Mouse (Mus musculus): Measurements from ENCODE around the gene Slc22a8. TPM values are rescaled to one million over a fixed set of nuclear protein-coding genes. Genes with fewer than 3 reads are reported as not detected.

Gene Slc22a8
- polyA plus RNA-seq, 1 experiment: not detected

GRCm38 (mm10) chr19:8599229-8599628 is 8.2 kb downstream of the Slc22a8 start:
- no peak for DNase-seq (ENCODE audit: low spot score)

GRCm38 (mm10) chr19:8601922-8602321 is 10.9 kb downstream of the Slc22a8 start:
- DNase-seq (ENCODE audit: low spot score): no peak

- no peak for DNase-seq (ENCODE audit: low spot score)
These were observed 11.9 kb downstream of the Slc22a8 start for GRCm38 (mm10) chr19:8602914-8603313.

GRCm38 (mm10) chr19:8604536-8605240 is 13.6 kb downstream of the Slc22a8 start:
- DNase-seq (ENCODE audit: low spot score): no peak

GRCm38 (mm10) chr19:8605241-8605558 is 14.1 kb downstream of the Slc22a8 start:
- no peak for DNase-seq (ENCODE audit: low spot score)

DNA sequence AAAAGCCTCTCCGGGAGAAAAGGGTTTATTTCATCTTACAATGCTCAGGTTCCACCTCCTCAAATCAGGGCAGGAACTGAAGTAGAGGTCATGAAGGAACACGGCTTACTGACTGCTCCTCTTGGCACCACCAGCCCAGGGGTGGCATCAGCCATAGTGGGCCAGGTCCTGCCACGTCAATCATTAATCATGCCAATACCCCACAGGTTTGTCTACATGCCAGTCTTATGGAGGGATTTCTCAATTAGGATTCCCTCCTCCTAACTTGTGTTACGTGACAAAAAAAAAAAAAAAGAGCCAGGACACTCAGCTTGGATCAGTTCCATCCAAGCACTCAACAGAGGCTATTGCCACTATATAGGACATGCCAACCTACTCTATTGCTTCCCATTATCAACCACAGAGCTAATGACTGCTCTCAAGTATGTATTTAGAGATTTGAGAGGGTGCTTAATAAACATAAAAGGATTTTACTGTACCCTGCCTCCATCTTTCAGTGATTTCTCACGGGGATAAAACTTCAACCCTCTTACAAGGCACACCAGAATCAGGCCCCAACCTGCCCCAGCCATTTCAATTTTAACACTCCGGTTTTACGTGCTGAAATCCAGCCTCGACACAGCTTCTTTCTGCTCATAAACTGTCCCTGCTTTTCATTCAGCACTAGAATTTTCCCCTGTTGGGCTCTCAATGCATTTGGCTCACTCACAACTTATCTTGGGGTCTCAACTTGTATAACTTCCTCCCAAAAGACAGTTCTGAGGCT is 20.5 kb downstream of the Slc22a8 start:
- no peak for DNase-seq (ENCODE audit: low spot score)

GRCm38 (mm10) chr19:8613111-8613510 is 22.1 kb downstream of the Slc22a8 start:
- no peak for DNase-seq (ENCODE audit: low spot score)

GRCm38 (mm10) chr19:8614343-8614742 is 23.3 kb downstream of the Slc22a8 start:
- no peak for DNase-seq (ENCODE audit: low spot score)

DNA sequence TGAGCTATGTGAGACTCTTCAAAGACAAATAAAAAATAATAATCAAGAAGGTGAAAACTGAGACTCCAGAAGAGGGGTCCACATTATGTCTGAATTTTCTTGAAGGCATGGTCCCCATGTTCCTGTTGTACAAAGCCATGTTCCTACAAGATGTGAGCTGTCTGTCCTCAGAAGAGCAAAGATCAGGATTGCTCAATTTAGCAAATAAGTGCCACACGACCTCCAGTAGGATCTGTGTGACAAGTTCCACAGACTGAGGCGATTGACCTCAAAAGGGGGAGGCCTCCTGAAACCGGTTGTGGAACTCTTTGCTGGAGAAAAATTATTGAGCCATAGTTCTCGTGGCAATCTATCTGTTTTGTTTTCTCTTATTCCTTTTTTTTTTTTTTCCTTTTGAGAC is 25.3 kb downstream of the Slc22a8 start:
- no peak for DNase-seq (ENCODE audit: low spot score)

DNA sequence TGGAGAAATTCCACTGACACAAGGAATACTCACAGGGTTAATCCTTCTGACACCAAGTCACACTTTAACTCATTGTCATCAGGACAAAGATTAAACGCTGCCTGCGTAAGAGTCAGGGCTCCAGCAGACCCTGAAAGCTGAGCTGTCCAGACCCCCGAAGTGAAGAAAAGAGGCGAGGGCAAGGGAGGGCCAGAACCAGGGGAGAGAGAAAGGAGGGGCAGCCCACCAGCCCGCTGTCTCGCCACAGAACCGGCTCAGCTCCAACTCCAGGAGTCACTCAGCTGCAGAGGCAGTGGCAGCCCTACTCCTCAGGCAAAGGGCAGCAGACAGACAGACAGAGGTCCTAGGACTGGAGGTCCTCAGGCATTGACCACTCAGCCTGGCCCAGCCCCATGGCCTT is 26.9 kb downstream of the Slc22a8 start, which contains the start of gene Slc22a6:
Gene Slc22a6 (plus strand): TSS at position 136 of the 400 bp plus-strand sequence.
- DNase-seq (ENCODE audit: low spot score): no peak

- DNase-seq (ENCODE audit: low spot score): no peak
These were observed 30.0 kb downstream of the Slc22a8 start for GRCm38 (mm10) chr19:8621098-8621497.

GRCm38 (mm10) chr19:8630249-8630648 is 39.2 kb downstream of the Slc22a8 start:
- DNase-seq (ENCODE audit: low spot score): no peak

GRCm38 (mm10) chr19:8630826-8631225 is 39.8 kb downstream of the Slc22a8 start:
- DNase-seq (ENCODE audit: low spot score): no peak

DNA sequence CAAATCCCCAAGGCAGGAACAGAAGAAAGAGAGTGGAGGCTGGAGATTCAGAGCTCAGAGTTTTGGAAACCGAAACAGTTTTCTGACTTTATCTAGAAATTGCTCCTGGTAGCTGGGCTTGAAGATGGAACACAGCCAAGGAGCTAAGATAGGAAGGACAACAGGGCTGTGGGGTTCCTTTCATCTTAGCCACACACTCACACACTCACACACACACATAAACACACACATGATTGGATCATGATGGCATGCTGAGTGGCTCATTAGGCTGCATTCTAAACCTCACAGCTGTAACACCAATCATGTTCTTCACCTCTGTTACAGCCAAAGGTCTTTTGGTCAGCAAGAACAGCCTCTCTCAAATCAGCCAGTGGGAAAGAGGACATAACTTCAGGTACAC is 41.0 kb downstream of the Slc22a8 start:
- no peak for DNase-seq (ENCODE audit: low spot score)

GRCm38 (mm10) chr19:8642086-8642485 is 51.0 kb downstream of the Slc22a8 start:
- DNase-seq (ENCODE audit: low spot score): no peak

DNA sequence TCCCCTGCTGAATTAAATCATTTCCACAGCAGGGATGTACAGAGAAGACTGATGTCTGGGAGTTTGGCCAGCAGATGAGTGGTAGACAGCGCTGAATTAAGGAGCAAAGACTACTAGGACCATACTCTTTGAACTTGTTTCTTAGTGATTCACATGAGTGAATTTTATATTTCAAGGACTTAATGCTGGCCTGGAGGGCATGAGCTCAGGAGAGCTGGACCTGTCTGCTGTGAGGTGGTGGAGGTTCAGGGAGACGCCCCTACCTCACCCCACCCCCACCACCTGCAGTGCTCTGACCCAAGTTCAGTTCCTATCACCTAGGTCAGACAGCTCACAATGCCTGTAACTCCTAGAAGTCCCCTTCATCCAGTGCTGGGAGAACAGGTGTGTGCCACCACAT is 55.3 kb downstream of the Slc22a8 start:
- DNase-seq (ENCODE audit: low spot score): no peak

GRCm38 (mm10) chr19:8655833-8656232 is 64.8 kb downstream of the Slc22a8 start:
- DNase-seq (ENCODE audit: low spot score): no peak

DNA sequence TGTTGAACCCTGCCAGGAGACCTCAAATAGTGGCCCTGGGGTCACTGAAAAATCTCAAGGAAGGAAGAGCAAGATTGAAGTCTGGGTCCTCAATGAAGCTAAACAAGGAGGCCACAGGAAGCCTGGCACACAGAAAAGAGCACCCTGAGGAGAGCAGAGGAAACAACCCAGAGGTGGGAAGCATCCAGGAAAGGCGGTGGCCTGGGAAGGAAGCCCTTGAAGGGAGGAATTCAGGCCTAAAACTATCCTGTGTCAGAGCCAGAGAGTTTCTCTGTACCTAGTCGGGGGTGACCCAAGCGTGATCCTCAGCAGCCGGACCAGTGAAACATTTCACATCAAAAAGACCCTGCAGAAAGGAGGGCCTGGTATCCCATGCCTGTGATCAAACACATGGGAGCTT is 65.3 kb downstream of the Slc22a8 start:
- DNase-seq (ENCODE audit: low spot score): no peak

Other genes starting within 250 kb of the Slc22a8 start
- gene Slc22a30, start 186.1 kb upstream of the Slc22a8 start, polyA plus RNA-seq (2012; rRNA removed): 0.06 TPM in 1 of 2 replicates, not detected in the other
- not detected in 2 replicates for gene Slc22a6, start 26.8 kb downstream of the Slc22a8 start, polyA plus RNA-seq (2012; rRNA removed)
- gene Chrm1, start 72.5 kb downstream of the Slc22a8 start, polyA plus RNA-seq (2012; rRNA removed): 0.04 and 0.06 TPM in 2 replicates
- 103 and 115 TPM in 2 replicates for gene Slc3a2, start 132.1 kb downstream of the Slc22a8 start, polyA plus RNA-seq (2012; rRNA removed)
- gene Wdr74, start 144.6 kb downstream of the Slc22a8 start, polyA plus RNA-seq (2012; rRNA removed): 37.9 and 45.9 TPM in 2 replicates
- gene 1700092M07Rik, start 149.5 kb downstream of the Slc22a8 start, polyA plus RNA-seq (2012; rRNA removed): 0.19 and 0.28 TPM in 2 replicates
- gene Stx5a, start 150.2 kb downstream of the Slc22a8 start, polyA plus RNA-seq (2012; rRNA removed): 96.5 and 99.1 TPM in 2 replicates
- 196 and 275 TPM in 2 replicates for gene Nxf1, start 165.8 kb downstream of the Slc22a8 start, polyA plus RNA-seq (2012; rRNA removed)
- gene Tmem223, start 179.7 kb downstream of the Slc22a8 start, polyA plus RNA-seq (2012; rRNA removed): 97.8 and 112 TPM in 2 replicates
- gene Tmem179b, start 183.2 kb downstream of the Slc22a8 start, polyA plus RNA-seq (2012; rRNA removed): 56.9 and 88.4 TPM in 2 replicates
- 7.7 and 8.4 TPM in 2 replicates for gene Taf6l, start 195.2 kb downstream of the Slc22a8 start, polyA plus RNA-seq (2012; rRNA removed)
- 63.3 and 81.5 TPM in 2 replicates for gene Polr2g, start 207.3 kb downstream of the Slc22a8 start, polyA plus RNA-seq (2012; rRNA removed)
- gene Zbtb3, start 211.3 kb downstream of the Slc22a8 start, polyA plus RNA-seq (2012; rRNA removed): 2.1 and 2.5 TPM in 2 replicates
- gene Ttc9c, start 228.1 kb downstream of the Slc22a8 start, polyA plus RNA-seq (2012; rRNA removed): 26.9 and 33.1 TPM in 2 replicates
- 60.7 and 73.9 TPM in 2 replicates for gene Hnrnpul2, start 228.8 kb downstream of the Slc22a8 start, polyA plus RNA-seq (2012; rRNA removed)
- gene AC129217.1, start 238.5 kb downstream of the Slc22a8 start, polyA plus RNA-seq (2012; rRNA removed): 0.40 and 1.5 TPM in 2 replicates
- gene Bscl2, start 246.2 kb downstream of the Slc22a8 start, polyA plus RNA-seq (2012; rRNA removed): 66.7 and 71.0 TPM in 2 replicates
- 0.29 and 0.44 TPM in 2 replicates for gene Gng3, start 247.9 kb downstream of the Slc22a8 start, polyA plus RNA-seq (2012; rRNA removed)

Data from urinary bladder, adult 2 months (tissue).